Mouse (Mus musculus) cortical plate, adult 2 months (tissue): ENCODE data around the gene Spata13. TPM values are rescaled to one million over a fixed set of nuclear protein-coding genes. Genes with fewer than 3 reads are reported as not detected.

Experiments used
- H3K27ac ChIP-seq: fragments of 200-500 bp; 2 replicates; pipeline ENCODE4 v1.5.1; 2012; ENCODE audit warnings: low read length, control low read depth, inconsistent platforms; ENCODE audit not compliant: insufficient read depth
- H3K4me1 ChIP-seq: fragments of 200-500 bp; 2 replicates; pipeline ENCODE4 v1.6.1; 2011; ENCODE audit warnings: low read length; ENCODE audit not compliant: control insufficient read depth, insufficient read depth
- H3K4me3 ChIP-seq: fragments of 200-500 bp; 2 replicates; pipeline ENCODE4 v1.5.1; 2011; ENCODE audit warnings: mild to moderate bottlenecking, low read length, control low read depth; ENCODE audit not compliant: insufficient read depth
- CTCF ChIP-seq: fragments of 200-500 bp; IDR thresholded peaks from 2 replicates; pipeline ENCODE4 v1.5.1; 2011; ENCODE audit warnings: mild to moderate bottlenecking, control low read depth, low read length; ENCODE audit not compliant: insufficient read depth; ENCODE audit errors: extremely low read depth
- POLR2A ChIP-seq: fragments of 200-500 bp; IDR thresholded peaks from 2 replicates; pipeline ENCODE4 v1.6.1; 2011; ENCODE audit warnings: mild to moderate bottlenecking, low read length, control low read depth; ENCODE audit not compliant: insufficient read depth; ENCODE audit errors: extremely low read depth
- polyA plus RNA-seq: library from polyadenylated mRNA; depleted of rRNA; stranded (reverse); fragments of >200 nt; gene quantifications from 2 replicates; pipeline ENCODE4 v1.2.3, GENCODE M21; 2012

Spata13 gene
- polyA plus RNA-seq, 1 experiment = 6.1 TPM

DNA sequence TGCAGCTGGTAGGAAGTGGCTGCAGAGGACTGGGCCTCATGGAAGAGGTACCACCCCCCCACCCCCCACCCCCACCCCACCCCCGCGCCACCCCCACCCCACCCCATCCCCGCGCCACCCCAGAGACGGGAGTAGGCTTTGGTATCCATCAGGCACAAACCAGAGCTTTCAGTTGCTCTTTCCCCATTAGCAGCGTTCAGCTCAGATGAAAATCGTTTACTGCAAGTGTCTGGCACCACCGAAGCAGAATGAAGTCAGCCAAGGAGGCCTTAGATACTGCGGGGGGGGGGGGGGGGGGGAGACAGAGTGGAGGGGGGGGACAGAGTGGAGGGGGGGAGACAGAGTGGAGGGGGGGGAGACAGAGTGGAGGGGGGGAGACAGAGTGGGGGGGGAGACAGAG is 105.4 kb downstream of the Spata13 start:
- H3K27ac ChIP-seq = no peak overlapping the region
- no peak for TF ChIP-seq POLR2A
- H3K4me3 ChIP-seq = no peak overlapping the region
- no peaks in the 10 kb centered on the region; the same call in 1 of the 2 replicates for H3K4me1 ChIP-seq

DNA sequence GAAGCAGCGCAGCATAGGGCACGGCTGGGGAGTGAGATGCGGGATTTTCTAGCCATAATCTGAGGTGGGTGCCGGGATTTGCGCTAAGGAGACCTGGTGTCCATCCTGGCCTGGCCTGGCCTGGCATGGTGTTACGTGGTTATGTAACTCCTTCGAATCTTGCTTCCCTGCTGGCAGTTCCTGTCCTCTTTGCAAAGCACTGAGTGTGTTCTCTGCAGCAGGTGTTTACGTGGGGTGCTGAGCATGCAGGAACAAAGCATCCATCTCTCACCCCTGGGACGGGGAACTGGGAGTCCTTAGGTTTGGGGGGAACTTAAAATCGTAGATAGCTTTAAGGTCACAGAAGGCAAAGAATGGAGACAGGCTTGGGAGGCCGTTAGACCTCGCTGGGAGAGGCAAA is 105.8 kb downstream of the Spata13 start:
- TF ChIP-seq CTCF (no peak), POLR2A (no peak)
- Histone ChIP-seq H3K27ac (no peak overlapping the region), H3K4me3 (no peak overlapping the region), H3K4me1 (no peaks in the 10 kb centered on the region; the same call in 1 of the 2 replicates)

- no peak overlapping the region for H3K4me3 ChIP-seq
- TF ChIP-seq CTCF (no peak), POLR2A (no peak)
- no peak overlapping the region for H3K27ac ChIP-seq
- H3K4me1 ChIP-seq = no peaks in the 10 kb centered on the region; the same call in 1 of the 2 replicates
These were observed 106.7 kb downstream of the Spata13 start for GRCm38 (mm10) chr14:60740507-60740906.

- TF ChIP-seq CTCF (no peak), POLR2A (no peak)
- Histone ChIP-seq H3K27ac (no peak overlapping the region), H3K4me1 (no peaks in the 10 kb centered on the region; the same call in 1 of the 2 replicates), H3K4me3 (no peak overlapping the region)
These were observed 107.2 kb downstream of the Spata13 start for GRCm38 (mm10) chr14:60741033-60741432.

DNA sequence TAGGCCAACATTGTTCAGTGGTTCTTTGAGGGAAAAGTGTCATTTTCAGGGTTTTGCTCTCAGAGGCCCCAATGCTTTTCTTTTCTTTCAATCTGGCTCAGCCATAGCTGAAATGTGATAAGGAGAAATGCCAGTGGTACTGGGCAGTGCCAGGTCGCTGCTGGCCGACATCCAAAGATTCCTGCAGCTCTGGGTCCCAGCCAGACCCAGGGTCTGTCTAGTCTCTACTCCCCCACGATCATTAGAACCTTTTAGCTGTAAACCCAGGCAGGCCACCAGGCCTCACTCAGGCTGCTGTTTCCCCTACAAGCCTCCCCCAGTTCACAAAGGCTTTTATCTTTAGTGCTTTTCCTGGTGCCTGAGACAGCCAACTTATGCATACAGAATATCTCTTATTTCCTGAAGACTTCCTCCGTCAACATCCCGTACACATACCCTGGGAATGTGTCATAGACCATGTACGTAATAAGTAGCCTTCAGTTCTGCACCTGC is 107.7 kb downstream of the Spata13 start:
- Histone ChIP-seq H3K27ac (no peak overlapping the region), H3K4me1 (no peaks in the 10 kb centered on the region; the same call in 1 of the 2 replicates), H3K4me3 (no peak overlapping the region)
- no peak for TF ChIP-seq POLR2A
- no peak for TF ChIP-seq CTCF

GRCm38 (mm10) chr14:60743681-60744080 is 109.9 kb downstream of the Spata13 start:
- no peak overlapping the region for H3K27ac ChIP-seq
- TF ChIP-seq POLR2A (no peak), CTCF (no peak)
- no peak overlapping the region for H3K4me3 ChIP-seq
- H3K4me1 ChIP-seq = no peaks in the 10 kb centered on the region

GRCm38 (mm10) chr14:60745201-60745600 is 111.4 kb downstream of the Spata13 start:
- Histone ChIP-seq H3K4me1 (no peaks in the 10 kb centered on the region), H3K4me3 (no peak overlapping the region), H3K27ac (no peak overlapping the region)
- TF ChIP-seq CTCF (no peak), POLR2A (no peak)

DNA sequence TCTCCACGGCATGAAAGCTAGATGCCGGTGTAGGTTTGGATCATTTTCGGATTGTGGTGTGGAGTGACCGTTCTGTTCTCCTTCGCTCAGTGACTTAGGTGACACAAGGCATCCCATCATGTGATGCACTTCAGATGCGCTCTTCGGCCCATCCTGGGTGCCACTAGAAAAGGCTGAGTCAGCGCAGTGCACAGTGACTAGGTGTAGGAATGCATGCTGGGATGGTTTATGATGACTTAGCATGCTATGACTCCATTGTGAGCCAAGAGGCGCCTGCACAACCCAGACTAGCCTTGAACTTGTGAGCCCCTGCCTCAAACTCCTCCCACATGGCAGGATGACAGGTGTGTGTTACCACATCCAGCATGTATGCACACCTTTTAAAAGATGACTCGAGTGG is 112.3 kb downstream of the Spata13 start:
- Histone ChIP-seq H3K4me1 (no peaks in the 10 kb centered on the region), H3K27ac (no peak overlapping the region), H3K4me3 (no peak overlapping the region)
- TF ChIP-seq CTCF = no peak
- TF ChIP-seq POLR2A = no peak

GRCm38 (mm10) chr14:60747154-60747870 is 113.5 kb downstream of the Spata13 start:
- Histone ChIP-seq H3K4me3 (no peak overlapping the region), H3K4me1 (no peaks in the 10 kb centered on the region), H3K27ac (no peak overlapping the region)
- TF ChIP-seq POLR2A = no peak
- no peak for TF ChIP-seq CTCF

DNA sequence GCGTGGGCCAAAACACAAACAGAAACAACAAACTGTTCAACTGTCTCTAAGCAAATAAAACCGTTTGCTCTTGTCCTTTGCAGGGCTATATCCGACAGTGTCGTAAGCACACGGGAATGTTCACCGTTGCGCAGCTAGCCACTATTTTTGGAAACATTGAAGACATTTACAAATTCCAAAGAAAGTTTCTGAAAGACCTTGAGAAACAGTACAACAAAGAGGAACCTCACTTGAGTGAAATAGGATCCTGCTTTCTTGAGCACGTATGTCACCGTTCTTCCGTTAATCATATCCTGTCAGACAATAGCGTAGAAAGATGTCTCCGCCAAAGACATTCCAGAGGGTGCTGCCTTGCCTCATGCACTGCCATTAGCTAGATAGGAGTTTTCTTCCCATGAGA is 116.1 kb downstream of the Spata13 start:
- H3K27ac ChIP-seq = no peak overlapping the region
- TF ChIP-seq POLR2A = no peak
- no peak for TF ChIP-seq CTCF
- H3K4me3 ChIP-seq = no peak overlapping the region
- no peaks in the 10 kb centered on the region for H3K4me1 ChIP-seq
